Mouse (Mus musculus): ENCODE data around the gene Hoxa5. TPM values are rescaled to one million over a fixed set of nuclear protein-coding genes. Genes with fewer than 3 reads are reported as not detected.

Hoxa5 gene
- polyA plus RNA-seq, 1 experiment from 2014 or later = not detected

DNA sequence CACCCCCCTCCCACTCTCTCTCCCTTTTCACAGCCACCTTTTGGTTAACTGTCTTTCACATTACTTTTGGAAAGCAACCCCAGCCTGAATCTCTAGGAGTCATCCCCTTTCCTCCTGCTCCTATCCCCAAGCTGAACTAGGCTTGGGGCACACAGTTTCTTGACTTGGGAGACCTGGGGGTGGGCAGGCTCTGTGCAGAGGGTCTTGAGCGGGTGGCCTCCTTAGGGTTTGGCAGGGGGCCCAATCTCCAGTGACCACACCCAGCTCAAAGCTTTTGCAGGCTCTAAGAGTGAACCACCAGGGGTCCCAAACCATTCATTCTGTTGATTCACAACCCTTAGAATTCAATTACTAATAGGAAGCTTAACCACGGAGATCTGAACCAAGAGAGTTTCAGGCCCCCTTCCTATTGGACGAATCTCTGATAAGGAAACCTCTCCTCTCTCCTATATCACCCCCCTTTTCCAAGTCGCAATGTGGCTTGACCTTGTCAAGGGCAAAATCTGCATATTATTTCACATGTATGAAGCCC is 38.5 kb upstream of the Hoxa5 start:
- DNase-seq (ENCODE audit: low spot score) (no peak), ATAC-seq (no peak)
- Histone ChIP-seq H3K4me3 (ENCODE audit: low read depth, low read length) (no peak overlapping the region), H3K27me3 (replicated peaks; ENCODE audit: control insufficient read depth, insufficient read depth, low read length) (peaks cover 96% of the 10 kb centered on the region), H3K4me1 (ENCODE audit: control insufficient read depth, insufficient read depth, low read length) (no peaks in the 10 kb centered on the region), H3K9me3 (replicated peaks; ENCODE audit: control insufficient read depth, low read length) (no peaks in the 10 kb centered on the region), H3K9ac (ENCODE audit: low read length) (no peak overlapping the region), H3K36me3 (ENCODE audit: control insufficient read depth, insufficient read depth, low read length) (no peaks in the 10 kb centered on the region), H3K4me2 (ENCODE audit: low read length) (no peak overlapping the region), H3K27ac (ENCODE audit: low read depth, low read length) (no peak overlapping the region)
- 3% methylated on average over 4 of the region's 4 CpGs for WGBS

DNA sequence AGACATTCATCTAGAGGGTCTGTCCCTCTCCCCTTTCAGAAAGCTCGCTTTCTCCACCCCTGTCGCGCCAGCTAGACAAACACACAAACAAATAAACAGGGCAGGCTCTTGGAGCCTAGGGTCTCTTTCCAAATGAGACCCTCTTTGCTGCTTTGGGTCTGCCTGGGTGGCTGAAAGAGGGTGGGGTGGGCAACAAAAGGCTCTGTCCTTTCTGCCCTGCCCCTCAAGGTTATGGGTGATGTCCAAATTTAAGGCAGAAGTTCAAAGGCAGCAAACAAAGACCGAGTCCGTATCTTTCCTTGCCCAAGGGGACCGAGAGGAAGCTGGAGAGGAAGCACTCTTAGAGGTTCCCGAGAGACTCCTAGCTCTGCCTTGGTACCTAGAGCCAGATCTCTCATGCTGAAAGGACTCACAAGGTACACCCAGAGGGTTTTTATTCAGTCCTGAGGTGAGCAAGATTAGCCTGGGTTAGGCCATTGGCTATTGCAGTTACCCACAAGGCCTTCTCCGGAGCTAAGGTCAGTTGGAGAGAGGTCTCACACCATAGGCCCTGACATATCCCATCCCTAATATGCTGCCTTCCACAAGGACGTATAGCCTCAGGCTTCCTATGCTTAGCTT is 36.7 kb upstream of the Hoxa5 start:
- Histone ChIP-seq H3K9me3 (replicated peaks; ENCODE audit: control insufficient read depth, low read length) (no peaks in the 10 kb centered on the region), H3K27ac (ENCODE audit: low read depth, low read length) (no peak overlapping the region), H3K36me3 (ENCODE audit: control insufficient read depth, insufficient read depth, low read length) (no peaks in the 10 kb centered on the region), H3K27me3 (replicated peaks; ENCODE audit: control insufficient read depth, insufficient read depth, low read length) (peaks cover 97% of the 10 kb centered on the region), H3K9ac (ENCODE audit: low read length) (no peak overlapping the region), H3K4me3 (ENCODE audit: low read depth, low read length) (no peak overlapping the region), H3K4me1 (ENCODE audit: control insufficient read depth, insufficient read depth, low read length) (no peaks in the 10 kb centered on the region), H3K4me2 (ENCODE audit: low read length) (no peak overlapping the region)
- ATAC-seq (no peak), DNase-seq (ENCODE audit: low spot score) (no peak)
- WGBS = 5% methylated on average over 9 of the region's 9 CpGs

GRCm38 (mm10) chr6:52240389-52241000 is 36.1 kb upstream of the Hoxa5 start, which contains the start of gene Hoxa10:
TSS of gene Hoxa10 (minus strand) at chr6:52240854.
- no peaks in the 10 kb centered on the region for H3K4me1 ChIP-seq (ENCODE audit: control insufficient read depth, insufficient read depth, low read length)
- no peak within 1 kb of the TSS for H3K27ac ChIP-seq (ENCODE audit: low read depth, low read length)
- peaks cover 97% of the 10 kb centered on the region for H3K27me3 ChIP-seq (replicated peaks; ENCODE audit: control insufficient read depth, insufficient read depth, low read length)
- H3K36me3 ChIP-seq (ENCODE audit: control insufficient read depth, insufficient read depth, low read length) = no peaks in the 10 kb centered on the region
- no peak within 1 kb of the TSS for H3K4me3 ChIP-seq (ENCODE audit: low read depth, low read length)
- no peak within 1 kb of the TSS for H3K4me2 ChIP-seq (ENCODE audit: low read length)
- peak; percentile 61; the same call in 1 of the 2 replicates for ATAC-seq
- H3K9me3 ChIP-seq (replicated peaks; ENCODE audit: control insufficient read depth, low read length) = no peaks in the 10 kb centered on the region
- DNase-seq (ENCODE audit: low spot score) = peak; percentile 81
- under 1% methylated on average over 35 of the region's 35 CpGs for WGBS
- no peak within 1 kb of the TSS for H3K9ac ChIP-seq (ENCODE audit: low read length)

DNA sequence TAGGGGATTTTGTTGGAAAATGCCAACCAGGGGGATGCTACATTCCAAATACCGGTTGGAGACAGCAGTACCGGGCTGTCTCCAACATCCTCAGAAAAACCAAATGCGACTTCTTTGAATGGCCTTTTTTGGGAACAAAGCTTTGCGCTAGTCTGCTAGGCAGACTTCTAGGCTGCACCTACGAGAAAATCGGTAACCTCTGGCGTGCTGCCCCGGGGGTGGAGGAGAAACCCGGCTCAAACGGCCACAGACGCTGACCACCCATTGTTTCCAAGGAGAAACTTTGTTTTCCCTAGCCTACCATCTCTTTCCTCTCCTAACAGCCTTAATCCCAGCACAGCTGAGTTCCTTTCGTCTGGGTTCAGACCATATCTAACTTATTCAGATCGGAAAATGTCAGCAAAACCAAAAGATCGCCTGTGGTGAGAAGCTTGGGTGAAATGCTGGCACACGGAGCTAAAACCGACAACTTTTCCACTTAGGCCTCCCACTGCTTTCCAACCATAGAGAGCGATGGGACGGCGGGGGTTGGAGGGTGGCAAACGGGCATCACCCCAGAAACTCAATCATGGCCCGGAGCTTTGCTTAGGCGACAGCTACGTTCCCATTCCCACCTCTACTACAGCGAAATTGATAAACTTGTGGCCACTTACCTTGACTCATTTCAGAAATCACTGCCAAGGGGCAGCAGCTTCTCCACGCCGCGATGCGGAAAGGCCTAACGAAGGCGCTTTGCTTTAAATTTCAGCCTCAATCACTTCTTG is 35.4 kb upstream of the Hoxa5 start:
- 2% methylated on average over 30 of the region's 30 CpGs for WGBS
- no peak overlapping the region for H3K27ac ChIP-seq (ENCODE audit: low read depth, low read length)
- DNase-seq (ENCODE audit: low spot score) = no peak
- H3K9ac ChIP-seq (ENCODE audit: low read length) = no peak overlapping the region
- ATAC-seq = no peak
- H3K4me3 ChIP-seq (ENCODE audit: low read depth, low read length) = no peak overlapping the region
- H3K4me1 ChIP-seq (ENCODE audit: control insufficient read depth, insufficient read depth, low read length) = no peaks in the 10 kb centered on the region
- H3K27me3 ChIP-seq (replicated peaks; ENCODE audit: control insufficient read depth, insufficient read depth, low read length) = peaks cover 97% of the 10 kb centered on the region
- no peaks in the 10 kb centered on the region for H3K36me3 ChIP-seq (ENCODE audit: control insufficient read depth, insufficient read depth, low read length)
- no peak overlapping the region for H3K4me2 ChIP-seq (ENCODE audit: low read length)
- H3K9me3 ChIP-seq (replicated peaks; ENCODE audit: control insufficient read depth, low read length) = no peaks in the 10 kb centered on the region

GRCm38 (mm10) chr6:52238976-52239375 is 34.6 kb upstream of the Hoxa5 start:
- no peak overlapping the region for H3K9ac ChIP-seq (ENCODE audit: low read length)
- H3K36me3 ChIP-seq (ENCODE audit: control insufficient read depth, insufficient read depth, low read length) = no peaks in the 10 kb centered on the region
- H3K4me1 ChIP-seq (ENCODE audit: control insufficient read depth, insufficient read depth, low read length) = no peaks in the 10 kb centered on the region
- no peak overlapping the region for H3K4me2 ChIP-seq (ENCODE audit: low read length)
- 3% methylated on average over 7 of the region's 7 CpGs for WGBS
- no peak overlapping the region for H3K27ac ChIP-seq (ENCODE audit: low read depth, low read length)
- H3K9me3 ChIP-seq (replicated peaks; ENCODE audit: control insufficient read depth, low read length) = no peaks in the 10 kb centered on the region
- DNase-seq (ENCODE audit: low spot score) (no peak), ATAC-seq (no peak)
- H3K27me3 ChIP-seq (replicated peaks; ENCODE audit: control insufficient read depth, insufficient read depth, low read length) = peaks cover 97% of the 10 kb centered on the region
- no peak overlapping the region for H3K4me3 ChIP-seq (ENCODE audit: low read depth, low read length)

- DNase-seq (ENCODE audit: low spot score) (no peak), ATAC-seq (no peak)
- no peaks in the 10 kb centered on the region for H3K36me3 ChIP-seq (ENCODE audit: control insufficient read depth, insufficient read depth, low read length)
- no peak overlapping the region for H3K9ac ChIP-seq (ENCODE audit: low read length)
- 3% methylated on average over 7 of the region's 7 CpGs for WGBS
- peaks cover 97% of the 10 kb centered on the region for H3K27me3 ChIP-seq (replicated peaks; ENCODE audit: control insufficient read depth, insufficient read depth, low read length)
- no peak overlapping the region for H3K4me2 ChIP-seq (ENCODE audit: low read length)
- H3K4me3 ChIP-seq (ENCODE audit: low read depth, low read length) = no peak overlapping the region
- H3K4me1 ChIP-seq (ENCODE audit: control insufficient read depth, insufficient read depth, low read length) = no peaks in the 10 kb centered on the region
- H3K27ac ChIP-seq (ENCODE audit: low read depth, low read length) = no peak overlapping the region
- H3K9me3 ChIP-seq (replicated peaks; ENCODE audit: control insufficient read depth, low read length) = no peaks in the 10 kb centered on the region
Measured at GRCm38 (mm10) chr6:52238155-52238545, 33.8 kb upstream of the Hoxa5 start.

DNA sequence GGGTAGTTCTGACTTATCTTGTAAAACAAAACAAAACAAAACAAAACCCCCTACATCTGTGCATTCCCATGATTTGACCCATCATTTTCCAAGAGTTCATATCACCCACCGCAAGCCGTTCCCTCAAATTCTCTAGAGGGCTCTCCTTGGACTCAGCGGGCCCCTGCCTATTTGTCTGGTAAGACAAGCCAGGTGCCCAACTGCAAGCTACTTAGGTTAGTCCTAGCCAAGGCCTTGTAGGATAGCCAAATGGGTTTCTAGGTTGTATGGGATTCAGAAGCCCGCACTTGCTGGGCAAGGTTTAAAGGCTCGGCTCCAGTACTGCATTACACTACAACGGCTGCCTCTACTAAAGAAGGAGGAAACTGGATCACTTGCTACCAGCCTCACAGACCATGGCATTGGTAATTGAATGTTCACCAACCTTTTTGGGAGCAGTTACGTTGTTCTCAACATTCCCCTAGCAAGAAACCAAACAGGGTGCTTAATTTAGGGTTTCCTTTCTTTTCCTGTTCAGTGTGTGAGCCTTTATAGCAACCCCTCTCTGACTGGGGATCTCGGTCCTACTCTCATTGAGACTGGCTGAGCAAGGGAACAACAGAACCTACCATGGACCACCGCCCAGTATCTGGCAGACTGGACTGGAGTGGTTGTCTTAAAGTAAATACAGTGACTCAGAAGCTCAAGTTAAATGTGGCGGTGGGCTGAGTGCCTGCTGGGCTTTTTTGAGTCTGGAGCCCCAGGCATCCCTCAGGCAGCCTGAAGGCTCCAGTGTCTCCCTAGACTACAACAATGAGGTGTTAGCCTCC is 33.2 kb upstream of the Hoxa5 start:
- H3K4me2 ChIP-seq (ENCODE audit: low read length) = no peak overlapping the region
- no peaks in the 10 kb centered on the region for H3K36me3 ChIP-seq (ENCODE audit: control insufficient read depth, insufficient read depth, low read length)
- WGBS = 6% methylated on average over 10 of the region's 10 CpGs
- no peak overlapping the region for H3K9ac ChIP-seq (ENCODE audit: low read length)
- no peaks in the 10 kb centered on the region for H3K9me3 ChIP-seq (replicated peaks; ENCODE audit: control insufficient read depth, low read length)
- no peak for DNase-seq (ENCODE audit: low spot score)
- no peak for ATAC-seq
- no peak overlapping the region for H3K27ac ChIP-seq (ENCODE audit: low read depth, low read length)
- no peaks in the 10 kb centered on the region for H3K4me1 ChIP-seq (ENCODE audit: control insufficient read depth, insufficient read depth, low read length)
- H3K27me3 ChIP-seq (replicated peaks; ENCODE audit: control insufficient read depth, insufficient read depth, low read length) = peaks cover 97% of the 10 kb centered on the region
- H3K4me3 ChIP-seq (ENCODE audit: low read depth, low read length) = no peak overlapping the region

DNA sequence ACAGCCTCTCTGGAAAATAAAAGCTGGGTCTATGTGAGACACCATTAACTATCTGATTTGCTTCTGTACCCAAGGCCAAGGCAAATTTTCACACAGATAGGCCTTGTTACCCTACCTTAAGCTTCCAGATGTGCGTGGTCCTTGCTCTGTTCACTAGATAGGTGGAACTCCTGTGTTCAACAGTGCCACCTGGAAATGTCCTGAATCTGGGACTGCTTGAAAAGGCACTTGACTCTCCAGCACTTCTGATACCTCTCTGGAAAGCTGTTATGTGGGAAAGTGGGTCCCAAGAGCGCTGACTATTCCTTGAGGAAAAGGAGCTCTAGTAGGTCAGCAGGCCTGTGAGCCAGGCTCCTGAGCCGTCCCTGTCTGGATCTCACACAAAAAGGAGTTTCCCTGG is 32.4 kb upstream of the Hoxa5 start:
- H3K4me3 ChIP-seq (ENCODE audit: low read depth, low read length) = no peak overlapping the region
- no peak overlapping the region for H3K9ac ChIP-seq (ENCODE audit: low read length)
- H3K4me2 ChIP-seq (ENCODE audit: low read length) = no peak overlapping the region
- no peaks in the 10 kb centered on the region for H3K9me3 ChIP-seq (replicated peaks; ENCODE audit: control insufficient read depth, low read length)
- H3K27me3 ChIP-seq (replicated peaks; ENCODE audit: control insufficient read depth, insufficient read depth, low read length) = peaks cover 98% of the 10 kb centered on the region
- no peaks in the 10 kb centered on the region for H3K36me3 ChIP-seq (ENCODE audit: control insufficient read depth, insufficient read depth, low read length)
- ATAC-seq (no peak), DNase-seq (ENCODE audit: low spot score) (no peak)
- 4% methylated on average over 3 of the region's 3 CpGs for WGBS
- H3K4me1 ChIP-seq (ENCODE audit: control insufficient read depth, insufficient read depth, low read length) = no peaks in the 10 kb centered on the region
- no peak overlapping the region for H3K27ac ChIP-seq (ENCODE audit: low read depth, low read length)

Data from forebrain, embryonic 14.5 days (tissue).